Mouse (Mus musculus) T-helper 1 cell (primary cell): Measurements from ENCODE around the gene Btbd7.

Source experiments
- in situ Hi-C: fragments of 300-600 bp; cut with MboI, MseI; formaldehyde crosslinking; loops from one replicate; pipeline ENCODE4 v1.15.1; 2025; ENCODE audit warnings: high pct_unique_total_duplicates

Btbd7 gene

GRCm38 (mm10) chr12:102733381-102733780 is 144.9 kb downstream of the Btbd7 start:
- in situ Hi-C loops = no loop called here

DNA sequence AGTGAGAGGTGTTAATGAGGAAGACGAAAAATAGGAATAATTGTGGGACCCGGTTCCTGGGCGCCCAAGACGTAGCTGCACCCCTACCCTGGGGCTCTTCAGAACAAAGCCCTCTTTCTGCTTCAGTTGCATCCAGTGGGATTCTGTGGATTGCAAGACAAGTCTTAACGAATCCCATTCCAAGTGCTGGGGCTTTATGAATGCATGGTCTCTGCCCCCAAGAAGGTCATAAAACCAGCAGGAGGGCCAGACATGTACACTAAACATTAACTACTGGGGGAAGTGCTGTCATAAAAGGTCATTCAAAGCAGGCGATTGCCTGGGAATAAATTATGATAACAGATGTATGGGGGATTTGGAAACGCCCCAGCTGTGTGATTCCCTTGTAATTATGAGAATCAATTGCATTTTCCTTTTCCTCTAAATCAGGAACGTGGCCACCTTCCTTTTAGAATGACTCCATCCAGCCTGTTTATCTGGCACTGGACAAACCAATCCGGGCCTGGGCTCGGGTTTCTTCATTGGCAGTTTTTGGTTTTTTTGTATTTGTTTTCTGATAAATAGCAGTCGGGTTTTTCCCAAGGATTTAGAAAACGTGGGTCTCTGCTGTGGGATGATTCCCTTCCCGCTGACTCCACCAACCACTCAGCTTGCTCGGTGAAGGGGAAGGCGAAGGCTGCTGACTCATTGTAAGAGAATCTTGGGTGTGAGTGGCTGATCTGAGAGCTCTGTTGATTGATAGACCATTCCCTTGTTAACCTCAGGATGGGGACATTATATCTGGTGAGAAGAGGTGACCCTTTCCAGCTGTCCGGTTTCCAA is 147.3 kb downstream of the Btbd7 start:
- in situ Hi-C loops = no loop called here
